Mouse (Mus musculus): ENCODE measurements around the gene Stxbp3.

The Stxbp3 gene

DNA sequence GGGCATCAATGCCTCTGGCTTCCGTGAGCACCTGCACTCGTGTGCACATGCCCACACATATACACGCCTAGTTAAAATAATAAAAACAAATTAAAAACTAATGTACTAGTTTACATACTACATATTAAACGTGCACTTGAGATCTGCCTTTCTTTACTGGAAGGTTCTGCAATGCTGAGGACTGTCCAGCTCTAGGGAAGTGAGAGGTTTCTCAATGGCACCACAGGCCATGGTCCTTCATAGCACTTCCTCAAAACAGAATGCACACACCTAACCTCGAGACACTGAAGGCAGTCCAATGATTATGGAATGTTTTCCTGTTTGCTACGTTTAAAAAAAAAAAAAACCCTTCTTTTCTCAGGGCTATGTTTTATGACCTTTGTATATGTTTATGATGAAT, 42.6 kb downstream of the Stxbp3 start:
- in situ Hi-C loops (cut with MboI, MseI) = no loop called here

DNA sequence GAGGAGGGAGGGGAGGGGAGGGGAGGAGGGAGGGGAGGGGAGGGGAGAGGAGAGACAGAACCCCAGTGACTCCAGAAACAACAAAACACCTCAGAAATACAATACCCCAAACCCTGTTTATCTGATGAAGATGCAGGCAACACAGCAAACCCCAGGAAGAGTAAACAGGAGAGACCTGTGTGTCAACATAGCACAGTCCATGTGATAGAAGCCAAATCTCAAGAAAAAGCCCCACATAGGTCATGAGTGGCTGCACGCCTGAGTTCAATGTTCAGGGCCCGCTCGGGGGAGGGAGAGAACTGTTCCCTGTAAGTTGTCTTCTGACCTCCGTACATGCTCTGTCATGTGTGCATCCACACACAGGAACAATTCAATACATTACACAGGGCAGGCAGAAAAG, 43.9 kb downstream of the Stxbp3 start:
- in situ Hi-C loops (cut with MboI, MseI) = no loop called here

DNA sequence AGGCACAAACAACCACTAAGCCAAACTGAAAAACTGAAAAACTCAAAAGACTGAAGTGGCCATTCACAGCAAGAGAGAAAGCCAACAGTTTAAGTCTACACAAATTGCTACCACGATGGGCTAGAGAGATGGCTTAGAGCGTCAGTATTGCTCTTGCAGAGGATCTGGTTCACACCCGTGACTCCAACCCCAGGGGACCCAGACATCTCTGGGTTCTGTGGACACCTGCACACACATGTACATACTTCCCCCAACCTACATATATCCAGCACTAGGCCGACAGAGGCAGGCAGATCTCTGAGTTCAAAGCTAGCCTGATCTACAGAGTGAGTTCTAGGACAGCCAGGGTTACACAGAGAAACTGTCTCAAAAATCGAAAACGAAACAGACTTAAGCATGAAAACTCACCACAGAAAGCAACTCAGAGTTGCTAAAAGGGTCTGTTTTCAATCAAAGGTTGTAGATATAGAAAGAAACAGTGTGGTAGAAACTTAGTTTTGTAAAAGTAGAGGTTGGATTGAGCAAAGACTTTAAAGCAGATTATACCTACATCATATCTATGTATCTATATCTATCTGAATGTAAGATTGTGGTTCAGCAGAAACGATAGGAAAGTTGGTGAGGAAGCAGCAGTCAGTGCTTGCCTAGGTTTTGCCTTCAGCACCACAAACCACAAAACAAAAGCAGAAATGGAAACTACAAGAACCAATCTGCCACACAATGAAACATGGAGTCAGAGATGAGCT, 44.6 kb downstream of the Stxbp3 start:
- in situ Hi-C loops (cut with MboI, MseI) = no loop called here

DNA sequence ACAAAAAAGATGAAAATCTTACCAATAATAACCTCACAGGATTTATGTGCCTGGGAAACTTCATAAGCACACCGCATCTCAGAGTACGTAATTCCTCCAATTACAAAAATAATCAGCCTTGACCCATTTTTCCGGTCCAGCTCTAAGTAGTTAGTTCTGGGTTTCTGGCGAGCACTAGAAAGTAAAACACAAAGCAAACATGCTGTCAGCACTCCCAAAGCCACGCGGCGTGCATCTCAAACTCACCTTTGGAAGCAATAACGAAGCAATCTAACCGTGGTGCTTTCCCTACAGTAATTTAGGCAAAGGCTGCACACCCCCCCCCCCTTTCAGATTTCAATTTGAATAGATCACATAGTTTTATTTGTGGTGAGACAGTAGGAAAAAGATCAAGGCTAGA, 45.5 kb downstream of the Stxbp3 start:
- in situ Hi-C loops (cut with MboI, MseI) = no loop called here

DNA sequence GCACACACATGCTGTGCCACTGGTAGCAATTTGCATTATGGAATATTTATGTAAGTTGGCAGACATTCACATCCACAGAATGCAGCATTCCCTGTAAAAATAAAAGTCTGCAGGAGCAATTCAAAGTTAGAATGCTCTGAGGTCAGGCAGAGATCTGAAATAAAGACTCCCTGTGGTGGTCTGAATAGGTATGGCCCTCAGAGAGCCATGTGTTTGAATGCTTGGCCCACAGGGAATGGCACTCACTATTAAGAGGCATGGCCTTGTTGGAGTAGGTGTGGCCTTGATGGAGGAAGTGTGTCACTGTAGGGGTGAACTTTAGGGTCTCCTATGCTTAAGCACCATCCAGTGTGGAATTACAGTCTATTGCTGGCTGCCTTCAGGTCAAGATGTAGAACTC, 47.9 kb downstream of the Stxbp3 start:
- in situ Hi-C loops (cut with MboI, MseI) = no loop called here

DNA sequence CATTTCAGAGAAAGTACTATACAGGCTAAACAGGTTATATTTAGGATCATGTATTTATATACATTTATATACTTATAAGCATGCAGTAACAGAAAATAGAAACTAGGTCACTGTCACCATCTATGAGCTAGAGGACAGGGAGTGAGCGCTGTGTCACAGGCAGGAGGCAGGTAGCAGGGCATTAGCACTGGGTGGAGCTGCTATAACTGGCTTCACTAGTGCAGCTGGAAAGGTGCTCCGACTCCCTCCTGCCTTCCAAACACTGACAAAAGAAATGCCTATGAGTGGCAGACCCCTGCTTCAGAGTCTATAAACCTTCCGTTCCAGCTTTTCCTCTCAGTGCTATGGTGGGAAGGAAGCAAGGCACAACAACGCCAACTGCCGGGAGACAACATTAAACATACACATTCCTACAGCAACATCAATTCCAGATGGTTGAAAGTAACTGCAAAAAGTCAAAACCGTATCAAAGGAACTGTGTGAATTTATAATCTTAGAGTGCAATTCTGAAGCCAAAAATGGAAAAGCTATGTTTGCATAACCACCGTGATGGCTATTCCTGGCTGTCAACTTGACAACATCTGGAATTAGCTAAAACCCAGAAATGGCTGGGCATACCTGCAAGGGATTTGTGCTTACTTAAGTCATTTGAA, 49.1 kb downstream of the Stxbp3 start:
- in situ Hi-C loops (cut with MboI, MseI) = no loop called here

DNA sequence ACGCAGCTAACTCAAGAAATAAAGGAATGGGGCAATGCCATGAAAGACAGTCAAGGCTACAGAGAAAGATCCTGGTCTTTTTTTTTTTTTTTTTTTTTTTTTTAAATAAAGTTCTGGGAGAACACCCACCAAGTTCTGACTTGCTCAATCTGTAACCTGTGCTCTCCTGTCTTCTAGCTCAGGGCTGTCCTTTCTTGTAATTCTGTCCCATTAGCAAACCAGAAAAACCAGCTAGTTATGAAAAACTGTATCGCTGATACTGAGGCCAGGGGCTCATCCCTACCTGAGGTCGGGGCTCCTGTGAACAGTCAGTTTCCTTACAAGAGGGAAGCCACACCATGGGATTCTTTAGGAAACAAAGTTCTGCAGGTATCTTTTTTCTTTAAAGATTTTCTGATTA, 49.8 kb downstream of the Stxbp3 start:
- in situ Hi-C loops (cut with MboI, MseI) = no loop called here

DNA sequence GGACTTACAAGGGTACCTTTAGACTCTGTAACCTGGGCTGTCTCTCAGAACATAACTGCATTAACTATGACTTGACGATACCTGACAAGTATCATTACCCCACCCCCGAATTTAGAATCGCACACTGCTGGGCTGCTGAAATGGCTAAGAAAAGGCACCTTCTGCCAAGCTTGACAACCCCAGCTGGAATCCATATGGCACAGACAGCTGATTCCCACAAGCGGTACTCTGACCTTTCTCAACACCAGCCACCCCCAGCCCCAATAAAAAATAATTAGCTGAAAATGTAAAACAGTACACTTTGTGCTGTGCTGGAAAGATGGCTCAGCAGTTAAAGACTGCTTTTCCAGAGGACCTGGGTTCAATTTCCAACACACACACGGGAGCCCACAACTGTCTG, 51.0 kb downstream of the Stxbp3 start:
- in situ Hi-C loops (cut with MboI, MseI) = no loop called here

DNA sequence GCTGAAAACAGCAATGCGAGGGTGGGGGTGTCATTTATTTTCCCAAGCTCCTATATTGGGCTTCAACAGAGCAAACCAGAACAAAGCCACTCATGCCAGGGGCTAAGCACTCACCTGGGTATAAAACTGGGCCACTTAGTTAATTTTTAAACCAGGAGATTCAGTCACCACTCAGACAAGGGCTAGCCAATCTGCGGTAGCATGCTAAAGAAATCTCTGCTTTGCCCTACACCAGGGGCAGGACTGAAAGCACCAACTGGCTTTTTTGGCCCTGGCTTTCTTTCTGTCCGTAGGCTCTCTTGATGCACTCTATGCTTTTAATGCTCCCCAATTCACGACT, 51.9 kb downstream of the Stxbp3 start:
- in situ Hi-C loops (cut with MboI, MseI) = no loop called here

DNA sequence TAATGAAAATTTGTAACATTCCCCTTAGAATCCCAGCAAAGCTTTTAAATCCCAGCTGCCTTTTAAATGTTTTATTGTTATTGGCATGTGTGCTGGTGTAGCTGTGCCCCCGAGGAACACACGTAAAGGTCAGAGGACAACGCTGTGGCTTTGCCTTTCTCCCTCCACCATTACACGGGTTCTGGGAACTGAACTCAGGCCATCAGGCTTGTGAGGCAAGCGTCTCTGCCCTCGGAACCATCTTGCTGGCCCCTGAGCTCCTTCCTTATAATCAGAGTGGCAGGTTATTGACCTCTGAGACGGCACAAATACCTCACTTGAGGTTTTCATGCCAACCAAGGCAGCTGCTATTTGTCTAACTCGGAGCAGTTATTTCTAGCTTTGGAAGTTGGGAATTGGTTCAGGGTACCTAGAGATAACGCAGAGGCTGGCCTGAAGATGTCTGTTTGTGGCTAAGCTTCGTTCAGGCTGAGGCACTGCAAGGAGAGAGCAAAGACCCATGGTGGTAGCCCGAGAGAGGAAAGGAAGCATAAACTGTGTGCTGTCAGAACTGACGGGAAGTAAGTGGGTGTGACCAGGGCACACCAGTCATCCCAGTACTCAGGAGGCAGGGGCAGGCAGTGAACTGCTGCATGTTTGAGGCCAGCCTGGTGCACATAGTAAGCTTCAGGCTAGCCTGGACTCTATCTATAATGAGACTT, 52.4 kb downstream of the Stxbp3 start:
- in situ Hi-C loops (cut with MboI, MseI) = no loop called here

DNA sequence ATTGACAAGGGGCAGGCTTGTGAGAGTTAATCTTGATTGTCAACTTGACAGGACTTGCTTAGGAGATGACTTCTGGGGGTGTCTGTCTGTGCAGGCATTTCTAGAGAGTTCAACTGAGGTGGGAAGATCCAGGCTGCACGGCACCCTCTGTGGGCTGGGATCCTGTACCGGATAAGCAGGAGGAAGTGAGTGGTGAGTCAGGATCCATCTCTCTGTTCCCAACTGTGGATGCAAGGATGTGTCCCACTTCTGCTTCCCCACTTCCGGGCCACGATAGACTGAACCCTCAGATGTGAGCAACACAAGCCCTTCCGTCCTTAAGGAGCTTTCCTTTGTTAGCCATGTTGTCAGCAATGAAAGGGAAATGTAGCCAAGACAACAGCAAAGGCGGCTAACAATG, 53.8 kb downstream of the Stxbp3 start:
- in situ Hi-C loops (cut with MboI, MseI) = no loop called here

DNA sequence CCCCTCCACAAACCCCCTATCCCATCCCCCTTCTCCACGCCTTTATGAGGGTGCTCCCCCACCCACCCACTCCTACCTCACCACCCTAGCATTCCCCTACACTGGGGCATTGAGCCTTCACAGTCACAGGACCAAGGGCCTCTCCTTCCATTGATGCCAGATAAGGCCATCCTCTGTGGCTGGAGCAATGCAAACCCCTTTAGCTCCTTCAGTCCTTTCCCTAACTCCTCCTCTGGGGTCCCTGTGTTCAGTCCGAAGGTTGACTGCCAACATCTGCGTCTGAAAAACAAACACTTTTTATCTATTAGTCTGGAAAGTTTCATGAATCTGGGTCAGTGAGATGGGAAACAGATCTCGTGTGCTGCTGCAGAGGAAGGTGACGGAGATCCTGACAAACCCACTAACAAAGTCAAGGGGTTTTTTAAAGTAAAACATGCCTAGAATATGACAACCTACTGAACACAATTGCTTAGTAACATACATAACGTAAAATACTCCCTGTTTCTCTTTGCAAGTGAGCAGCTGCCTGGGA, 57.9 kb downstream of the Stxbp3 start:
- in situ Hi-C loops (cut with MboI, MseI) = no loop called here

DNA sequence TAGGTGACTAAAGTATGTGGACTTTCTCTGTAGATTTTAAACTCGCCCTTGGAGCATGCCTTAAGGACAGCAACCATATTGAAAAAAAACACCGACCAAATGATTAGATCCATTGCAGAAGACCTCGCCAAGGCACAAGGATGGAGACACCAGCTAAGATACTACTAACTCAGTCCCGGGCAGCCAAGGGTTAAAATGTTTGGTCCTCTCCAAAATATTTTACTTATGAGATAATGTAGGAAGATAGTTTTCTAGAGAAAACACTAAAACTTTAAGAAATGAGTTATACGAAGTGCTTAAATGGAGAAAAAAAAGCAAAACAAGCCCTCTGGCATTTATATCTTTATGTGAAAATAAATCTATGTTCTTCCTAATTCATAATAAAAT, 58.4 kb downstream of the Stxbp3 start:
- in situ Hi-C loops (cut with MboI, MseI) = no loop called here

DNA sequence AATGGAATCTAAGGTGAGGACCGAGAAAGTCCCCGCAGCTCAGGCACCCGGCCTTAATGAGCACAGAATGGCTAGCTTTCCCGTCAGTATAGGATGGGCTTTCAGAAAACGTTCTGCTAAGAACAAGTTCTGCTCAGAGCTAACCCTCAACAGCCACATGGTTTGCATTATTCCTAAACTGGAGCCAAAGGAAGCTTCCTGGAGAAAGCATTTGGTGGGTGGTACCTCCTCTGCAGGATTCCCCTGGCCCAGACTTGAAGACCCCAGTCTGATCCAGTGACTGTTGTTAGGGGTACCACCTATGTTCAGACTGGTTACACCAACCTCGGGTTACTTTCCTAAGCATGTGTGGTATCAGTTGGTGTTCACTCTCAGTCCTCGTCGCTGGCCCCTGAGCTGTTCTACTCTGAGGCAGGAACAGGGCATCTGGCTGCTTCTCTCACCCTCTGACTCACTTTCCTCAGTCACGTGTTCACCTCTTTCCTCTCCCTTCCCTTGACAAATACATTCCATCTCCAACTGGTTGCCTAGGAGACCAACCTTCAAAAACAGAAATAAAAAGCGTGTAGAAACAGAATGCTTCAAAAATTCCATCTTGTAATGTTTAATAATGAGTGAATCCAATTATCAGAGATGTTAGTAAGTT, 59.0 kb downstream of the Stxbp3 start:
- in situ Hi-C loops (cut with MboI, MseI) = no loop called here

DNA sequence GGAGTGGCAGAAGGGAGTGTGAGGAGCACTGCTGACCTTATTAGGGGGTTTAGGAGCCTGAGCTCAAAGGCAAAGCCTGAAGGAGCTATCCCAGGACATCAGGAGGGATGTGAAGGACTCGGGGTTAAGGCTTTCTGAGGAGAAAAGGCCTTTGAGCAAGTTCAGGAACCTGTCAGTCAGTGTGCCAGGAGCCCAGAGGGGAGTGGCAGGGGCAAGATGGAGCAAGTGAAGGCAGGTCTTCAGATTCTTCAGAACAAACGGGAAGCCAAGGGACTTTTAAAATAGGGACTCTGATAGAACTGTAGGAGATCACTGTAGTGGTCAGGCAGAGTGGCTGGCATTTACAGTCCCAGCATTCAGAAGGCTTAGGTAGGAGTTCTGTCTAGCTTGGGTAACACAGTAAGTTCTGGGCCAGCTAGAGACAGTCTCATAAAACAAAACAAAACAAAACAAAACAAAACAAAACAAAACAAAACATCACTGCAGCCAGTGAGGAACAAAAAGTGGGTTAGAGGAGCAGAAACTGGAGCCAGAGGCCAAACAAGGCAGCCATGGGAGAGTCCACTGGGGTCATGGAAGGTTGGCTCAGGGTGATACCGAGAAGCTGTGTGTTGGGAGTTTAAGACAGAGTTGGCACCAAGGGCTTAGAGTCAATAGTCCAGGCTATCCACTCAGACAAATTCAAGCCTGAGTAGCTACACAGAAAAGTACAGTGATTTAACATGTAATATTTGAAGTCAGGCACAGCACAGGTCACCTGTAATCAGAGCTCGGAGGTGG, 61.4 kb downstream of the Stxbp3 start:
- in situ Hi-C loops (cut with MboI, MseI) = loop anchor here (5.0 kb wide), 1 partner anchor 82 kb away; no protein-coding TSS in a partner anchor

DNA sequence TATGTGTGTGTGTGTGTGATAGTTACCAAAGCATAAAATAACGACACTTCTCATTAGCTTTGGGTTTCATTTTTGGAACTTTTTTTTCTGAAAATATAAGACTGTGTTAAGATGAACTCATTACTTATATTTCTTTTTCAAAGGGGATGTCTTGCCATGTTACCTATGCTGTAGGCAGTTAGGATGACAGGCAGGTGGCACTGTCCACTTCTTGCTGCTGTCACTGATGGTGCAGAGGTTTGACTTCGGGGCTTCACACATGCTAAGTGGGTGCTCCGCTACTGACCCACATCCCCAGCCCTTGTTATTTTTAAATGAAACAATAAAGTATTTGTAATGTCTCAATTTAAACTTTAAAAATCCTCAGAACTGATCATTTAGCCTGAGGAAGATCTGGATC, 67.5 kb downstream of the Stxbp3 start:
- in situ Hi-C loops (cut with MboI, MseI) = no loop called here

DNA sequence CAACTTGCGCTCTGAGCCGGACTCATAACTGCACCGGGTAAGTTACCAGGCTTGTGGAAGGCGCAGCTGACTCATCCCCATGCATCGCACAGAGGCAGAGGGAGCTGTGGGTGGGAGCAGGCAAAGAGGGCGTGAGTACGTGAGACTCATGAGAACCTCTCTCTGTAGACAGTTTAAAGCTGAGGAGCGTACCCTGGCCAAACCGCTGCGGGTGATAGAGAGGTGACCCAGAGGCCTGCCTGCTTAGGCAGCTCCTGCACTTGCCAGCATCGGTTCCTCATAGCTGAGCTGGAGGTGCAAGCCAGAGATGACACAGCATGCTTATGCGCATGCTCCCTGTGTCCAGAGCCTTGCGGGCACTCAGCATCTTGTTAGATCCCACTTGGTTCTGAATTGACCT, 68.1 kb downstream of the Stxbp3 start:
- in situ Hi-C loops (cut with MboI, MseI) = no loop called here

DNA sequence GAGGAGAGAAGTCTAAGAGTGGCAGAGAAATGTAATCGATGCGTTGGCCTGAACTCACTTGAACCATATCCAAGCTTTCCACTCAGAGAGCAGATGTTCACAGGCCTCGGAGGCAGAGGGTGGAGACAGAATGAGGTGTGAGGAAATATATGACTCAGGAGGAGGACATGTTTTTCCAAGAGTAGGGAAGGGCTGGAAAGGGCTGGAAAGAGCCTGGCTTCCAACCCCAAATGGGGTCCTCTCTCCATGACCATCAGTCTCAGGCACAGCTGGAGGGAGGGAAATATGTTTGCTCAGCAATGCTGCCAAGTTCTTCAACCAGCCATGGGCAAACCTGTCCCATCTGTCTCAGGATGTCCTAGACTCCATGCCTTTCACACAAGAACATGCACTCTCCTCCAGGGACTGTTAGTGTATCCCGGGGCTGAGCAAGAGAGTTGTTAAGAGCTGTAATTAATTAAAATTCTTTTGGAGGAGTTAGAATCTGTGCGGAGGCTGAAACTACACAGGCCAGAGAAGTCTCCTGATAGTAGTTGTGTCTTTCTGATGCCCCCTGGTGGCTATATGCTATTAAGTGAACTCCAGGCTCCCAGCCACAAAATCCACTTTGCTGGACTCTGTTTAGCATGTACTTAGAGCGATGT, 69.5 kb downstream of the Stxbp3 start:
- in situ Hi-C loops (cut with MboI, MseI) = no loop called here

DNA sequence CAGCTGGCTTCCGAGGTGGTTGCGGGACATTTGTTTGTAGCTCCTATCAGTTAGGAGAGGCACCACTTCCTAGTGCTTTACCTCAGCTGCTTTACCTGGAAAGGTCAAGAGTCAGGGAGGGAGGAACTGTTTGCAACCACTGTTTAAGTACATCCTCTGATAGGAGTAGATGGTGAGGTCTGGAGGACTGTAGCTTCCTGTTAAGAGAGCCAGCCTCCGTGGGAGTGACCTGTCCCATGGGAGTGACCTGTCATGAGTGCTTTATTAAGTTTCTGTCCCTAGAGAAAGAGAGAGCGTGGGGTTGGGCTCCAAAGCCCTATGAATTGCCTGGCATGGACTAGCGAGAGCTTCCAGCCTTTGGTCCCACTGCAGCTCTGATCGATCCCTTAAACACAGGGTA, 70.8 kb downstream of the Stxbp3 start:
- in situ Hi-C loops (cut with MboI, MseI) = no loop called here

DNA sequence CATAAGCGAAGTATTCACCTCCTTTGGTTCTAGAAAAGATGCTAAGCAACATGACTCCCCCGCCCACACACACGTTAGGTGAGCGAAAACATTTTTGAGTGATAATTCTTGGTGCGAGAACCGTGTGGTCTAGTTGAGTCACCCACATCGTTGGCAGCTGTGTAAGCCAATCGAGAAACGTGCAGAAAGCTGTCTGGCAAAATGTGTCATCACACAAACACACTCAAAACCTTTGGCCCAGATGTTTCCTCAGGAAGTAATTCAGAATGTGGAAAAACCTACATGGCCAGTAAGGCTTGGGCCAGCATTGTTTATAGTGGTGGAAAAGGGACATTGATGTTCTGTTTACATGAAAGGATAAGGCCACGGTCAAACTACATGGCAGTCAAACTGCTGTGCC, 72.9 kb downstream of the Stxbp3 start:
- in situ Hi-C loops (cut with MboI, MseI) = no loop called here

DNA sequence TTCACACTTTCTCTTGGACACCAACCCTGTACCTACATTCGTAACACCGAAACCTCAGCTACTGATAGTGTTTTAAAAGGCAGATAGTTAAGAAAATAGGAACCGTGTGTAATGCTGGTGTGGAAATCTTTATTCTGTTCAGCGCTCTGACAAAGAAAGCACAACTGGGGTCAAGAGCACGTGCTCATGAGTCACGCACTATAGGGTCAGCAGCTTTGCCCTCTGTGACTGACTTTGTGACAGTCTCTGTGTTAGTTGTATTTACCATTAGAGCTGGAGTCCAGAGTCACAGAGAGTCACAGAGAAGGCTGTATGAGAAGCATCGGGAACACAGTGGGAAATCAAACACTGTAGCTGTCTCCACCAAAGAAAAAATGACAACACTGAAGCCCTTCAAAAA, 73.4 kb downstream of the Stxbp3 start:
- in situ Hi-C loops (cut with MboI, MseI) = no loop called here

Data from regulatory T cell (primary cell).